Mouse (Mus musculus): Measurements from ENCODE around the gene Lrch3. TPM values are rescaled to one million over a fixed set of nuclear protein-coding genes. Genes with fewer than 3 reads are reported as not detected.

Gene Lrch3
- polyA plus RNA-seq, 1 experiment = 9.0 TPM

DNA sequence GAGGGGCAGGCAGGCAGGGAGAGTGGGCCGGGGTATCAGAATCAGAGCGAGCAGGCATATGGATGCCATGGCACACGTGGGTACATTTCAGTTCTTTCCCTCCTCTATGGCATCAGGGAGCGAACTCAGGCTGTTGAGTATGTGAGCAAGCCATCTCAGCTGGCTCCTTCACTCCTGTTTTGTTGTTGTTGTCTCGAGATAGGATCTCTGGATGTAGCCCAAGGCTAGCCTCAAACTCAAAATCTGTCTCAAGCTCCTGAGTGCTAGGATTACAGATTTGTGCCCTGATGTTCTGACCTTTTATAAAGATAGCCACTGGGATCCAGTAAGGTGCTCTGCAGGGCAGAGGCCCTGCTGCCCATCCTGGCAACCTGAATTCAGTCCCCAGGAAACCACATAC, 34.8 kb downstream of the Lrch3 start:
- Histone ChIP-seq H3K4me2 (ENCODE audit: low read depth) (no peak overlapping the region), H3K4me3 (no peak overlapping the region), H3K36me3 (ENCODE audit: control insufficient read depth, insufficient read depth) (no peaks in the 10 kb centered on the region), H3K79me2 (ENCODE audit: control insufficient read depth, insufficient read depth) (peaks cover 46% of the 10 kb centered on the region), H3ac (ENCODE audit: control insufficient read depth, insufficient read length) (no peak overlapping the region), H3K27me3 (ENCODE audit: control insufficient read depth, insufficient read depth, insufficient read length) (no peaks in the 10 kb centered on the region)
- TF ChIP-seq MYOD1 (IDR thresholded peaks at IDR 0.05; ENCODE audit: control insufficient read depth in 1 of 3, insufficient read length in 2 of 3, low read depth in 2 of 3) (peak in 1 of 3 experiments; percentile 24), E2F4 (IDR thresholded peaks at IDR 0.05; ENCODE audit: insufficient read depth) (no peak)

DNA sequence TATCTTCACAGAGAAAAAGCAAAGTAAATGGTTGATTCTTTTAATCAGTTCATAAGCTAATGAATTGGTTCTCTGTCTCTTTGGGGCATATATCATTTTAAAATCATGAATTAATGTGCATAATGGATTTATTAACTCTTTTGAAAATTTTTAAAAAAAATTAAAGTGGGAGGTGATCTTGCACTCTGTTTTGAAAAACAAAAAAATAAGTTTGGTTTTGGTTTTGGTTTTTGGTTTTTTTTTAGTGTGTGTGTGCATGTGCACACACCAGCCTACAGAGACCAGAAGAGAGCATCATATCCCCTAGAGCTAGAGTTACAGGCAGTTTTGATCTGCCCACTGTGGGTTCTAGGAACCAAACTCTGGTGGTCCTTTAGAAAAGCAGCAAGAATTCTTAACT, 35.4 kb downstream of the Lrch3 start:
- Histone ChIP-seq H3K36me3 (ENCODE audit: control insufficient read depth, insufficient read depth) (no peaks in the 10 kb centered on the region), H3K4me3 (no peak overlapping the region)

GRCm38 (mm10) chr16:32951074-32951473, 37.2 kb downstream of the Lrch3 start:
- H3K4me2 ChIP-seq (ENCODE audit: low read depth) = no peak overlapping the region
- H3ac ChIP-seq (ENCODE audit: control insufficient read depth, insufficient read length) = no peak overlapping the region
- TF ChIP-seq E2F4 (IDR thresholded peaks at IDR 0.05; ENCODE audit: insufficient read depth) (no peak), POLR2A (IDR thresholded peaks at IDR 0.05; ENCODE audit: insufficient read length, low read depth) (no peak), MAX (IDR thresholded peaks at IDR 0.05; ENCODE audit: low read depth) (no peak), MYOD1 (IDR thresholded peaks at IDR 0.05; ENCODE audit: control insufficient read depth in 1 of 3, insufficient read length in 2 of 3, low read depth in 2 of 3) (no peak), POLR2AphosphoS2 (IDR thresholded peaks at IDR 0.05; ENCODE audit: insufficient read length, low read depth) (no peak), CEBPB (IDR thresholded peaks at IDR 0.05; ENCODE audit: insufficient read depth, poor library complexity, severe bottlenecking) (no peak), MYOG (IDR thresholded peaks at IDR 0.05; ENCODE audit: control insufficient read depth in 1 of 3, insufficient read depth in 1 of 3, insufficient read length in 2 of 3, low read depth in 2 of 3) (no peak), SRF (IDR thresholded peaks at IDR 0.05; ENCODE audit: control insufficient read depth, insufficient read length, low read depth) (no peak), REST (IDR thresholded peaks at IDR 0.05; ENCODE audit: insufficient read depth, insufficient read length) (no peak), TCF3 (IDR thresholded peaks at IDR 0.05; ENCODE audit: insufficient read length, low read depth) (no peak), USF1 (IDR thresholded peaks at IDR 0.05; ENCODE audit: low read depth) (no peak), TCF12 (IDR thresholded peaks at IDR 0.05; ENCODE audit: insufficient read depth, poor library complexity, severe bottlenecking) (no peak)
- peaks cover 23% of the 10 kb centered on the region for H3K79me2 ChIP-seq (ENCODE audit: control insufficient read depth, insufficient read depth)
- H3K36me3 ChIP-seq (ENCODE audit: control insufficient read depth, insufficient read depth) = peaks cover 11% of the 10 kb centered on the region
- no peaks in the 10 kb centered on the region for H3K27me3 ChIP-seq (ENCODE audit: control insufficient read depth, insufficient read depth, insufficient read length)
- H3K4me3 ChIP-seq = no peak overlapping the region

More for the DNA sequence above, 35.4 kb downstream of the Lrch3 start:
- Histone ChIP-seq H3ac (ENCODE audit: control insufficient read depth, insufficient read length) (no peak overlapping the region), H3K4me2 (ENCODE audit: low read depth) (no peak overlapping the region), H3K79me2 (ENCODE audit: control insufficient read depth, insufficient read depth) (peaks cover 40% of the 10 kb centered on the region), H3K27me3 (ENCODE audit: control insufficient read depth, insufficient read depth, insufficient read length) (no peaks in the 10 kb centered on the region)
- TF ChIP-seq TCF12 (IDR thresholded peaks at IDR 0.05; ENCODE audit: insufficient read depth, poor library complexity, severe bottlenecking) (no peak), TCF3 (IDR thresholded peaks at IDR 0.05; ENCODE audit: insufficient read length, low read depth) (no peak), E2F4 (IDR thresholded peaks at IDR 0.05; ENCODE audit: insufficient read depth) (no peak), SRF (IDR thresholded peaks at IDR 0.05; ENCODE audit: control insufficient read depth, insufficient read length, low read depth) (no peak), USF1 (IDR thresholded peaks at IDR 0.05; ENCODE audit: low read depth) (no peak), MAX (IDR thresholded peaks at IDR 0.05; ENCODE audit: low read depth) (no peak)

DNA sequence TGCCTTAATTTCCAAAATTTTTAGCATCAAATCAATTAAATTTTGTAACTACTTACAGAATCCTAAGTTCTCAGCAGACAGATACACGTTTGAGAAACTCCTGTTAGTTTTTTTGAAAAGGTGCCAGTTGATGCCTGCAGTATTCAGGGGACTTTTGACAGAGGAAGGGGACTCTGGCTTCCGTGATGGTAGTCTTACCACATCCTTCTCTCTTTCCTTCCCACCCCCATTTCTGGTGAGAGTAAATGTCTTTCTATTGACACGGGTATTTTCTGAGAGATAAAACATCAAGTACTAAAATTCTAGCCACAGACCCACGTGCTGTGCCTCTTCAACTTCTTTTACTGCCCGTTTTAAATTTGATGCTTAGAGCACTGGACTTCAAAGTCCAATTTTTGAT, 39.9 kb downstream of the Lrch3 start:
- peaks cover 11% of the 10 kb centered on the region for H3K36me3 ChIP-seq (ENCODE audit: control insufficient read depth, insufficient read depth)
- no peak overlapping the region for H3K4me2 ChIP-seq (ENCODE audit: low read depth)
- H3K27me3 ChIP-seq (ENCODE audit: control insufficient read depth, insufficient read depth, insufficient read length) = no peaks in the 10 kb centered on the region
- H3ac ChIP-seq (ENCODE audit: control insufficient read depth, insufficient read length) = no peak overlapping the region
- TF ChIP-seq SRF (IDR thresholded peaks at IDR 0.05; ENCODE audit: control insufficient read depth, insufficient read length, low read depth) (no peak), TCF3 (IDR thresholded peaks at IDR 0.05; ENCODE audit: insufficient read length, low read depth) (no peak), E2F4 (IDR thresholded peaks at IDR 0.05; ENCODE audit: insufficient read depth) (no peak), POLR2A (IDR thresholded peaks at IDR 0.05; ENCODE audit: insufficient read length, low read depth) (no peak)
- no peak overlapping the region for H3K4me3 ChIP-seq
- H3K79me2 ChIP-seq (ENCODE audit: control insufficient read depth, insufficient read depth) = no peaks in the 10 kb centered on the region

DNA sequence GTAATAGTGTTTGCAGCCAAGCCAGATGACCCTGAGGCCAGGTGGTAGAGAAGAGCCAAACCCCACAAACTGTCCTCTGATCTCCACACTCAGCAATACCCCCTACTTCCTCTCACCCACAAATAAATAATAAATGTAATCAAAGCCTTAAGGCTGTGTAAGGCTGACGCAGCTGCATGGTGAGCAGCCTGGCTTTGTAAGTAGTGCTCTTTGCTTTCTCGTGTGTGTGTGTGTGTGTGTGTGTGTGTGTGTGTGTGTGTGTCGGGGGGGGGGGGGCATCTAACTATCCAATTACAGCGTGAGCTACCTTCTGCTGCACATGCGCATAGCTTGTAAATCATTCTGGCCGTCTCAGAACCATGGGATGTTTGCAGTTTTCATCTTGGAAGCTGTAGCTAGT, 40.4 kb downstream of the Lrch3 start:
- H3ac ChIP-seq (ENCODE audit: control insufficient read depth, insufficient read length) = no peak overlapping the region
- H3K79me2 ChIP-seq (ENCODE audit: control insufficient read depth, insufficient read depth) = no peaks in the 10 kb centered on the region
- no peaks in the 10 kb centered on the region for H3K27me3 ChIP-seq (ENCODE audit: control insufficient read depth, insufficient read depth, insufficient read length)
- TF ChIP-seq E2F4 (IDR thresholded peaks at IDR 0.05; ENCODE audit: insufficient read depth) (no peak), TCF3 (IDR thresholded peaks at IDR 0.05; ENCODE audit: insufficient read length, low read depth) (no peak), MAX (IDR thresholded peaks at IDR 0.05; ENCODE audit: low read depth) (no peak), USF1 (IDR thresholded peaks at IDR 0.05; ENCODE audit: low read depth) (no peak), TCF12 (IDR thresholded peaks at IDR 0.05; ENCODE audit: insufficient read depth, poor library complexity, severe bottlenecking) (no peak)
- no peak overlapping the region for H3K4me3 ChIP-seq
- peaks cover 11% of the 10 kb centered on the region for H3K36me3 ChIP-seq (ENCODE audit: control insufficient read depth, insufficient read depth)
- no peak overlapping the region for H3K4me2 ChIP-seq (ENCODE audit: low read depth)

DNA sequence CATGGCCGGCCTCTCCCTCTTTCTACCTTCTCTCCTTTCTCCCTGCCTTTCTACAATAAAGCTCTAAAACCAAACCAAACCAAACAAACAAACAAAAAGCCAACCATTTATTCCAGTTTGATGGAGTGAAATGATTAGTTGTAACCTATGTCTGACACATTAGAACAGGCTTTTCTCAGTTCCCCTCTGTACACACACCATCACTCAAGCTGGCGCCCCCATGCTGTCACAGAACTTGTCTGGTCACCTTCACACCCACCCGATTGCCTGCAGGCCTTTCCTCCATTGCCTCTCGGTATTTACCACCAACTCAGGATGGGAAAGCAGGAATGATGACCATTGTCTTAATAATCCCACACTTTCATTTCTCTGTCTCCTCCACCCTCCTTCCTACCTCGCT, 43.0 kb downstream of the Lrch3 start:
- H3K27me3 ChIP-seq (ENCODE audit: control insufficient read depth, insufficient read depth, insufficient read length) = no peaks in the 10 kb centered on the region
- no peaks in the 10 kb centered on the region for H3K79me2 ChIP-seq (ENCODE audit: control insufficient read depth, insufficient read depth)
- H3ac ChIP-seq (ENCODE audit: control insufficient read depth, insufficient read length) = no peak overlapping the region
- H3K36me3 ChIP-seq (ENCODE audit: control insufficient read depth, insufficient read depth) = peaks cover 22% of the 10 kb centered on the region
- H3K4me3 ChIP-seq = no peak overlapping the region
- TF ChIP-seq USF1 (IDR thresholded peaks at IDR 0.05; ENCODE audit: low read depth) (no peak), MYOD1 (IDR thresholded peaks at IDR 0.05; ENCODE audit: control insufficient read depth in 1 of 3, insufficient read length in 2 of 3, low read depth in 2 of 3) (no peak), CEBPB (IDR thresholded peaks at IDR 0.05; ENCODE audit: insufficient read depth, poor library complexity, severe bottlenecking) (no peak), POLR2A (IDR thresholded peaks at IDR 0.05; ENCODE audit: insufficient read length, low read depth) (no peak), POLR2AphosphoS2 (IDR thresholded peaks at IDR 0.05; ENCODE audit: insufficient read length, low read depth) (no peak), TCF12 (IDR thresholded peaks at IDR 0.05; ENCODE audit: insufficient read depth, poor library complexity, severe bottlenecking) (no peak), SRF (IDR thresholded peaks at IDR 0.05; ENCODE audit: control insufficient read depth, insufficient read length, low read depth) (no peak), REST (IDR thresholded peaks at IDR 0.05; ENCODE audit: insufficient read depth, insufficient read length) (no peak), TCF3 (IDR thresholded peaks at IDR 0.05; ENCODE audit: insufficient read length, low read depth) (no peak), MAX (IDR thresholded peaks at IDR 0.05; ENCODE audit: low read depth) (no peak), E2F4 (IDR thresholded peaks at IDR 0.05; ENCODE audit: insufficient read depth) (no peak), MYOG (IDR thresholded peaks at IDR 0.05; ENCODE audit: control insufficient read depth in 1 of 3, insufficient read depth in 1 of 3, insufficient read length in 2 of 3, low read depth in 2 of 3) (no peak)
- no peak overlapping the region for H3K4me2 ChIP-seq (ENCODE audit: low read depth)
